Mouse (Mus musculus): Measurements from ENCODE around the gene Timm8b.
"Not testable (repeated sequence)": the region's sequence is repeated elsewhere in the genome, so short reads cannot be mapped to it uniquely, and the experiment has no call there.

Gene Timm8b

GRCm38 (mm10) chr9:50602055-50602845 lies 1.5 kb upstream of the Timm8b start:
- no peak for DNase-seq (ENCODE audit: low spot score)

- DNase-seq (ENCODE audit: low spot score), result no peak
Observed at GRCm38 (mm10) chr9:50603998-50604324, 251 bp downstream of the Timm8b start.

- DNase-seq (ENCODE audit: low spot score), result no peak
Observed at GRCm38 (mm10) chr9:50604338-50604737, 628 bp downstream of the Timm8b start.

GRCm38 (mm10) chr9:50612115-50612514 lies 8.4 kb downstream of the Timm8b start:
- no peak for DNase-seq (ENCODE audit: low spot score)

- no peak for DNase-seq (ENCODE audit: low spot score)
Observed at GRCm38 (mm10) chr9:50616161-50616560, 12.5 kb downstream of the Timm8b start.

- peak; percentile 91 for DNase-seq (ENCODE audit: low spot score)
Observed at GRCm38 (mm10) chr9:50616766-50617603, 13.3 kb downstream of the Timm8b start, which contains the start of the genes Pih1d2 and Nkapd1. TSS of gene Pih1d2 (plus strand) at chr9:50617321. TSS of gene Nkapd1 (minus strand) at chr9:50617464.

- DNase-seq (ENCODE audit: low spot score), result no peak
Observed at GRCm38 (mm10) chr9:50617794-50618330, 14.2 kb downstream of the Timm8b start.

- DNase-seq (ENCODE audit: low spot score), result not testable (repeated sequence)
Observed at GRCm38 (mm10) chr9:50630903-50631302, 27.2 kb downstream of the Timm8b start.

- no peak for DNase-seq (ENCODE audit: low spot score)
Observed at GRCm38 (mm10) chr9:50632016-50632688, 28.4 kb downstream of the Timm8b start.

GRCm38 (mm10) chr9:50633059-50633458 lies 29.3 kb downstream of the Timm8b start:
- DNase-seq (ENCODE audit: low spot score), result no peak

- DNase-seq (ENCODE audit: low spot score), result no peak
Observed at GRCm38 (mm10) chr9:50634270-50634669, 30.6 kb downstream of the Timm8b start.

- no peak for DNase-seq (ENCODE audit: low spot score)
Observed at GRCm38 (mm10) chr9:50646826-50647370, 43.2 kb downstream of the Timm8b start.

- no peak for DNase-seq (ENCODE audit: low spot score)
Observed at GRCm38 (mm10) chr9:50650503-50650902, 46.8 kb downstream of the Timm8b start.

All from layer of hippocampus, adult 11-12 months (tissue).